Mouse (Mus musculus): ENCODE measurements at regions not wholly inside any gene's neighbourhood (a gene's known extent, or its start where the extent isn't known, plus 50 kb on each side); places are given as distances from the start of the nearest gene placed in this dataset.

- TF ChIP-seq CTCF (IDR thresholded peaks at IDR 0.05; ENCODE audit: control insufficient read depth, insufficient read depth, low read length) (no peak), POLR2A (IDR thresholded peaks at IDR 0.05; ENCODE audit: borderline replicate concordance, control insufficient read depth, low read depth, low read length) (no peak)
Measured at GRCm38 (mm10) chr15:51730805-51731412, 2153.8 kb upstream of the Gm7489 start.

All from bone marrow, adult 2 months (tissue).